Mouse (Mus musculus) heart, adult 11 months (tissue): ENCODE results near the gene Ssx2ip.

Source experiments
- DNase-seq: peaks from one replicate; pipeline ENCODE4 v3.0.0; 2022

The Ssx2ip gene

DNA sequence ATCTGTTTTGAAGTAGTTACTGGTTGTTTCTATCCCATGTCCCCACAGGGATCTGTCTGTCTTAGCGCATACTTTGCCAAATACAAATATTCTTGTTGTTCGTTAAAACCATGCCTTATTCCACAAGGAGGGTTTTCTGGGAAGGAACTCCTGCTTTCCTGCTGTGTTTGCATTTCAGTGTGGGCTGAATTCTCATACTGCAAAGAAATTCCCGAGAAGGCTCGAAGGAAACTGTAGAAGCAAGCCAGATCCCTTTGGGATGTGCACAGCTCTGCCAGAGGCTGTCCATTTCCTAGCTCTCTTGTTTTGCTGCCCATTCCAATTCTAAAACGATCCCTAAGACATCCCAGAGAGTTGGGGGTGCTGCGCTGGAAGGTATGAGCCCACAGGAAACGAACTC lies 36.0 kb downstream of the Ssx2ip start:
- peak; percentile 40 for DNase-seq

GRCm38 (mm10) chr3:146442484-146442883 lies 38.0 kb downstream of the Ssx2ip start:
- DNase-seq, result peak; percentile 53

GRCm38 (mm10) chr3:146442936-146443335 lies 38.5 kb downstream of the Ssx2ip start:
- DNase-seq, result peak; percentile 69

GRCm38 (mm10) chr3:146443380-146443779 lies 38.9 kb downstream of the Ssx2ip start:
- DNase-seq, result no peak

DNA sequence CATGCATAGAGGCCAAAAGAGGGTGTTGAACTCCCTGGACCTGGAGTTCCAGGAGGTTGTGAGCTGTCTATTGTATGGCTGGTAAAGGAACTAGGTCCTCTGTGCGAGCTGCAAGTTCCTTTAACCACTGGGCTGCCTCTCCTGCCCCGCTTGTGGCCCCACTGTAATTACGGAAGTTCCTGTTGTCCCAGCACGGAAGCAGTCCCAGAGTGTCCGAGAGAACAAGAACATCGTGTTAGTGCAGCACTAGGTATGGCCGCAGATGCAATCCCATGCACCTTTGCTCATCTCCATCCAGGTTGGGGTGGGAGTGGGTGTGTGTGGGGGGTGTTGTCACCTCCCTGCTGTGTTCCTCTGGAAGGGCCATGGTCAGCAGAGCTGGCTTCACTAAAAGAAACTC lies 40.4 kb downstream of the Ssx2ip start:
- peak; percentile 93 for DNase-seq

GRCm38 (mm10) chr3:146447156-146447555 lies 42.7 kb downstream of the Ssx2ip start:
- no peak for DNase-seq

DNA sequence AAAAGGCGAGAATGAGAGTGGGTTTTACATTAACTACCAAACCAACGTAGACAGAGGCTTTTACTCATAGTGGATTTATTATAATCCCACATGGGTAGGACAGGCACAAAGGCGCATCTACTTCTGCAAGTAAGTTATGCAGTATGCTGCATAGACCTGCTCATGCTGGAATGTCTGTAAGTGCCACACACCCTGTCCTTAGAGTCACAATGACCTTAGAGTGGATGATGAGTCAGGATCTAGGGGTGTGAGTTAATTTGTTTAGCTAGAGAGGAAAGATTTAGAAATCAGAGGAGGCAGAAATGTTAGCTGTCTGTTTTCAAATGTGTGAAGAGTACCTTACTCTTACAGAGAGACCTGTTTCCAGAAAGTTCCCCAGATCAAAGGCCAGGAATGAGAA lies 43.2 kb downstream of the Ssx2ip start:
- no peak for DNase-seq

DNA sequence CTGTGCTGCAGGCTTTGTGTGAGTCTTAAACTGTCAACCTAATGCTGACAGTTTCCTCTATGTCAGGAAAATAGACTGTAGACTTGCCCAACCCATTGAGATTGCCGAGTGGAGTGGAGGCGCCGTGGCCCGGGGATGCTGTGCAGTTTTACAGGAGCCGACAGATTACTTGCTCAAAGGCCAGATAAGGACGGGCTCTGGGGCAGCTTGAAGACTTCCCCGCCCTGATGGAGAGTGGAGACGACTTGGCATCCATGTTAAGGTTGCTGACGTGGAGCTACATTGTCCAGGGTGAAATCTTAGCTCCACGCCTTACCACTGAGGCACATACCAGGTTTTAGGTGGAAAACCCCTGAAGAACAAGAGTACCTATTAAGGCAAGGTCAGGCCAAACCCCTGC lies 43.9 kb downstream of the Ssx2ip start:
- DNase-seq, result peak; percentile 71

DNA sequence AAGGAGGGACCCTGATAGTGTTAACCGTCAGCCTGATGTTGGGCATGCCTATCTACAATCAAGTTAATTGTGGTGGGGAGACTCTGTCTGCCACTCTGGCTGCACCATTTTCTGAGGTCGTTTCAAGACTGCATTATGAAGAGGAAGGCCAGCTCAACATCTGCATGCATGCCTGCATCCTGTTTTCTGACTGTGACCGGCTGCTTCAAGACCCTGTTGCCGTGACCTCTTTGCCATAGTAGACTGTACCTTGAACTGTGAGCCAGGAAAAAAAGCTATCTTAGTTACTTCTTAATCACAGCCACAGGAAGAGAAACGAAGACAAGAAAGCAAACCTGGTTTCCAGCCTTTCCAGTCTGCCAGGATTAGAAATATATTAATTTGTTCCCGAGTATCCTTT lies 44.5 kb downstream of the Ssx2ip start:
- peak; percentile 69 for DNase-seq

DNA sequence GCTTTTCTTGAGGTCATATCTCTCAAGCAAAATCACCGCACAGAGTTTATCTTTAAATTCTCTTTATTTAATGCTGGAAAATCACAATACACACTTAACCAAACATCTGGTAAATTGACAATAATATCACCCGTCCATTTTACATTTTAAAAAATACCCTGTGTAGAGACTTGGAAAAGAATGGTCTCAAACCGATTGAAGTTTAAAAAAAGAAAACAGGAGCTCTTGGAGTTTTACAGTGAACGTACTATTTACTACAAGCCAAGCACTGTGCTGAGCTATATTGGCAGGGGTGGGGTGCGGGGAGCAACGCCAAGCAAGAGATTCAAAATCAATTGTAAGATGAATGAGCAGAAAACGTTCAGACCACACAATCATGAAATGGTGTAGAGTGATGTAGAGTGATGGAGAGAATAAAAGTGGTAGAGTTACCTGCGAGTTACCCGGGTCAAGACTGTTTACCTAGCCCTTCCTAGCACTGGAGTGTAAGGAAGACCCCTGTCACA lies 45.4 kb downstream of the Ssx2ip start, which contains the start of gene Ctbs:
Gene Ctbs (plus strand): TSS at position 51 of the 506 bp plus-strand sequence.
- no peak for DNase-seq

- peak; percentile 99 for DNase-seq
Observed at GRCm38 (mm10) chr3:146450371-146450841, 46.0 kb downstream of the Ssx2ip start.

- no peak for DNase-seq
Observed at GRCm38 (mm10) chr3:146451375-146451774, 46.9 kb downstream of the Ssx2ip start.

- DNase-seq, result no peak
Observed at GRCm38 (mm10) chr3:146462939-146463338, 58.5 kb downstream of the Ssx2ip start.

- DNase-seq, result no peak
Observed at GRCm38 (mm10) chr3:146469226-146469625, 64.8 kb downstream of the Ssx2ip start.

- no peak for DNase-seq
Observed at GRCm38 (mm10) chr3:146472657-146473056, 68.2 kb downstream of the Ssx2ip start.

GRCm38 (mm10) chr3:146473741-146474140 lies 69.3 kb downstream of the Ssx2ip start:
- DNase-seq, result no peak

GRCm38 (mm10) chr3:146474428-146474827 lies 70.0 kb downstream of the Ssx2ip start:
- no peak for DNase-seq

GRCm38 (mm10) chr3:146482044-146482443 lies 77.6 kb downstream of the Ssx2ip start:
- no peak for DNase-seq

- DNase-seq, result no peak
Observed at GRCm38 (mm10) chr3:146486464-146486863, 82.0 kb downstream of the Ssx2ip start.
